Mouse (Mus musculus): Measurements from ENCODE around the gene Ttc3. TPM values are rescaled to one million over a fixed set of nuclear protein-coding genes. Genes with fewer than 3 reads are reported as not detected.

Gene Ttc3
- total and polyA plus RNA-seq, 2 experiments from 2014 or later = 1,211 to 1,271 TPM

GRCm38 (mm10) chr16:94356776-94357494 lies 13.5 kb upstream of the Ttc3 start:
- Histone ChIP-seq H3K27me3 (ENCODE audit: insufficient read depth, low read length) (no peaks in the 10 kb centered on the region), H3K9ac (replicated peaks; ENCODE audit: low read length, poor library complexity, severe bottlenecking) (no peak overlapping the region), H3K4me2 (ENCODE audit: low read depth, low read length, poor library complexity, severe bottlenecking) (no peak overlapping the region), H3K36me3 (ENCODE audit: insufficient read depth, low read length) (no peaks in the 10 kb centered on the region), H3K4me1 (ENCODE audit: insufficient read depth, low read length) (no peaks in the 10 kb centered on the region), H3K4me3 (ENCODE audit: low read depth, low read length) (no peak overlapping the region), H3K27ac (ENCODE audit: low read depth, low read length) (no peak overlapping the region), H3K9me3 (ENCODE audit: low read length) (no peaks in the 10 kb centered on the region)
- ATAC-seq (ENCODE audit: low FRiP score) (no peak), DNase-seq (ENCODE audit: low spot score) (no peak)
- 87% methylated on average over 11 of the region's 11 CpGs for WGBS
- no peak for TF ChIP-seq CTCF (IDR thresholded peaks at IDR 0.05)

GRCm38 (mm10) chr16:94358091-94358490 lies 12.3 kb upstream of the Ttc3 start:
- 81% methylated on average over 3 of the region's 3 CpGs for WGBS
- no peak overlapping the region for H3K4me2 ChIP-seq (ENCODE audit: low read depth, low read length, poor library complexity, severe bottlenecking)
- no peak for ATAC-seq (ENCODE audit: low FRiP score)

DNA sequence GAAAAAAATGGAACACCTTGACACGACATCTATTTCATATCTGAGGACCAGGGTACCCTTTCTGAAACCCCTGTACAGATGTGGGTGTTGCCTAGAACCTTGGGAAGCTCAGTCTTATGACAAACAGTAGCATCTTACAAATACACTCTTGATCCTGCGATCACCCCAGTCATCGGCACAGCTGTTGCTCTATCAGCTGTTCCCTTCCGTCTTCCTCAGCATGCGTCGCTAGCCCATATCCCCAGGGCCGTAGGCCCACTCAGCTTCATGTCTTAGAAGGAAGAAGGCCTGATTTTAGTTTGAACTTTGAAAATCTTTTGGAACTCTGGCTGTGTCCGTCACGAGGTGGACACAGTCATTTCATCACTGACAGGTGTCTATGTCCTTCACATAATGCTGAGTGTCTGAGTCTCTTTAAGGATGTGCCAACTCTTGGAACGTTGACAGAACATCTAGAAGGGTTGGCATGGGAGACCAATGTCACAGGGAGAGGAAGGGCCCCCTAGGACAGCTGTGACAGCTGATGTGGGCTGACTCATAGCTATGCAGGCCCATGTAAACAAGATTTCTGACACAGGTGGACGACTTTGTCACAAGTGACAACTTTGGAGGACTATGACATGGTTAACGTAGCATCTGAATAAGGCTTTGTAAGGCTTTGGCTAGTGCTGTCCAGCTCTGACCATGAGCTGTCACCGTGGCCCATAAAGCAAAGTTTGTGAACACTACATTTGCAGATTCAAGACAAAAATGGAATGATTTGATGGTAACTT lies 9.7 kb upstream of the Ttc3 start:
- ATAC-seq (ENCODE audit: low FRiP score) (no peak), DNase-seq (ENCODE audit: low spot score) (no peak)
- Histone ChIP-seq H3K27me3 (ENCODE audit: insufficient read depth, low read length) (no peaks in the 10 kb centered on the region), H3K27ac (ENCODE audit: low read depth, low read length) (no peak overlapping the region), H3K36me3 (ENCODE audit: insufficient read depth, low read length) (no peaks in the 10 kb centered on the region), H3K4me3 (ENCODE audit: low read depth, low read length) (no peak overlapping the region), H3K9me3 (ENCODE audit: low read length) (no peaks in the 10 kb centered on the region), H3K9ac (replicated peaks; ENCODE audit: low read length, poor library complexity, severe bottlenecking) (no peak overlapping the region), H3K4me2 (ENCODE audit: low read depth, low read length, poor library complexity, severe bottlenecking) (no peak overlapping the region), H3K4me1 (ENCODE audit: insufficient read depth, low read length) (peaks cover 5% of the 10 kb centered on the region; the same call in 1 of the 2 replicates)
- 86% methylated on average over 13 of the region's 13 CpGs for WGBS
- TF ChIP-seq CTCF (IDR thresholded peaks at IDR 0.05) = no peak

More at GRCm38 (mm10) chr16:94358091-94358490, 12.3 kb upstream of the Ttc3 start:
- Histone ChIP-seq H3K36me3 (ENCODE audit: insufficient read depth, low read length) (no peaks in the 10 kb centered on the region), H3K4me1 (ENCODE audit: insufficient read depth, low read length) (peaks cover 5% of the 10 kb centered on the region; the same call in 1 of the 2 replicates), H3K27me3 (ENCODE audit: insufficient read depth, low read length) (no peaks in the 10 kb centered on the region), H3K9ac (replicated peaks; ENCODE audit: low read length, poor library complexity, severe bottlenecking) (no peak overlapping the region), H3K9me3 (ENCODE audit: low read length) (no peaks in the 10 kb centered on the region), H3K4me3 (ENCODE audit: low read depth, low read length) (no peak overlapping the region), H3K27ac (ENCODE audit: low read depth, low read length) (no peak overlapping the region)
- no peak for TF ChIP-seq CTCF (IDR thresholded peaks at IDR 0.05)
- DNase-seq (ENCODE audit: low spot score) = no peak

GRCm38 (mm10) chr16:94362174-94362873 lies 8.1 kb upstream of the Ttc3 start:
- 38% methylated on average over 10 of the region's 10 CpGs for WGBS
- H3K27me3 ChIP-seq (ENCODE audit: insufficient read depth, low read length) = no peaks in the 10 kb centered on the region
- no peaks in the 10 kb centered on the region for H3K36me3 ChIP-seq (ENCODE audit: insufficient read depth, low read length)
- no peak for TF ChIP-seq CTCF (IDR thresholded peaks at IDR 0.05)
- H3K4me2 ChIP-seq (ENCODE audit: low read depth, low read length, poor library complexity, severe bottlenecking) = peak overlapping the region; percentile 20; the same call in 1 of the 2 replicates
- H3K9ac ChIP-seq (replicated peaks; ENCODE audit: low read length, poor library complexity, severe bottlenecking) = no peak overlapping the region; the same call in 1 of the 2 replicates
- DNase-seq (ENCODE audit: low spot score) (peak; percentile 81), ATAC-seq (ENCODE audit: low FRiP score) (peak; percentile 82)
- no peak overlapping the region for H3K4me3 ChIP-seq (ENCODE audit: low read depth, low read length)
- H3K27ac ChIP-seq (ENCODE audit: low read depth, low read length) = peak overlapping the region; percentile 9; the same call in 1 of the 2 replicates
- H3K9me3 ChIP-seq (ENCODE audit: low read length) = no peaks in the 10 kb centered on the region
- peaks cover 5% of the 10 kb centered on the region; the same call in 1 of the 2 replicates for H3K4me1 ChIP-seq (ENCODE audit: insufficient read depth, low read length)

GRCm38 (mm10) chr16:94363814-94364213 lies 6.6 kb upstream of the Ttc3 start:
- Histone ChIP-seq H3K27me3 (ENCODE audit: insufficient read depth, low read length) (no peaks in the 10 kb centered on the region), H3K9ac (replicated peaks; ENCODE audit: low read length, poor library complexity, severe bottlenecking) (no peak overlapping the region), H3K4me3 (ENCODE audit: low read depth, low read length) (no peak overlapping the region), H3K4me2 (ENCODE audit: low read depth, low read length, poor library complexity, severe bottlenecking) (no peak overlapping the region), H3K36me3 (ENCODE audit: insufficient read depth, low read length) (no peaks in the 10 kb centered on the region), H3K27ac (ENCODE audit: low read depth, low read length) (no peak overlapping the region), H3K4me1 (ENCODE audit: insufficient read depth, low read length) (peaks cover 8% of the 10 kb centered on the region; the same call in 1 of the 2 replicates), H3K9me3 (ENCODE audit: low read length) (no peaks in the 10 kb centered on the region)
- WGBS = 97% methylated on average over 4 of the region's 4 CpGs
- TF ChIP-seq CTCF (IDR thresholded peaks at IDR 0.05) = no peak
- ATAC-seq (ENCODE audit: low FRiP score) (no peak), DNase-seq (ENCODE audit: low spot score) (no peak)
